Mouse (Mus musculus) adipocyte (in vitro differentiated cells): ENCODE results near the gene Txnrd2.
A peak's percentile ranks its signal among the peaks of the same experiment; 100 is the strongest.

Source experiments
- DNase-seq: peaks from one replicate; pipeline ENCODE4 v3.0.0-alpha.2; 2016; ENCODE audit warnings: low spot score

Txnrd2 gene

GRCm38 (mm10) chr16:18486126-18486525, 59.9 kb downstream of the Txnrd2 start:
- DNase-seq, result no peak

DNA sequence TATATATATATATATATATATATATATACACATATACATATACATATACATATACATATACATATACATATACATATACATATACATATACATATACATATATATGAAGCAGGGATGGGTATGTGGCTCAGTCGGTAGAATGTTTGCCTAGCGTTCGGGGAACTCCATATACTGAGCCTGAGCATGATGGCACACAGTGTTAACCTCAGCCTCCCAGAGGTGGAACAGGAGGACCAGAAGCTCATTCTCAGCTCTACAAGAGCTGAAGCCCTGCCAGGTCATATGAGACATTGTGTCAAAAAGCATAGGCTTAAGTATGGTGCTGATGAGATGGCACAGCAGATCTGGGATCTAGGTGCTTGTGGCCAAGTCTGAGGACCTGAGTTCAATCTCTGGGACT, 64.1 kb downstream of the Txnrd2 start:
- no peak for DNase-seq

DNA sequence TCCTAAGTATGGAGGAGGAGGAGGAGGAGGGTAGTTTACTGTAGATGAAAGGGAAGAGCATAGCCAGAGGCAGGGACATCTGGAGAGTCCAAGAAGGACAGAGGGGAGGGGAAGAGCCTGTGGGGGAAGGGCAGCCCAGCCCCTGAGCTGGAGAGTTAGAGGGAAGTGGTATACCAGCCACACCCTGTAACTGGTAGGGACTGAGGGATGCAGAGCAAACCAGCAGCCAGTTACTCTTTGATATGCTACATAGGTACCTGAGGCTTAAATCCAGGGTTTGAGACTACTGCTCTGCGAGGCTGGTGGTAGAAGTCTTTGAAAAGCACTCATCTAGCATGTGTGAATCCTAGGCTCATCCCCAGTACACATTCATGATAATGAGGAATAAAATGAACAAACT, 64.7 kb downstream of the Txnrd2 start:
- no peak for DNase-seq

GRCm38 (mm10) chr16:18497865-18498515, 71.8 kb downstream of the Txnrd2 start:
- DNase-seq, result no peak

DNA sequence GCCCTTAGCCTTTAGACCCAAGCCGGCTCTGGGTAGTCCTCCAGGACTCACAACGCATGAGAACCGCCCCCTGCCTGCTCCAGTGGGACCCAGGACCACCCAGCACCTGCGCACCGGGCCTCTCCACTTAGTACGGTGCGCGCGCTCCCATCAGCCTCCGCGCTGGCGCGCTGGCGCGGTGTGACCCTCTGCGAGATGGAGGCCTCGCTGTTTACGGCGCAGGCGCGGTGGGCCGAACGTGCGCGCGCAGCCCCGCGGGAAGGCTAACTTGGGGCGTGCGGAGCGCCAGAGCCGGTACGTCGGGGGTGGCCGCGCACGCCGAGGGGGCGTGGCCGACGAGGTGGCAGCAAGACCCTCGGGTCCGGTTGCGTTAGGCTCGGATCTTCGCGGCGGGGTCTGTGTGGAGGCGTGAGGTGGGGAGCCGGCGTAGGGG, 72.4 kb downstream of the Txnrd2 start, which contains the start of the genes Gnb1l and Rtl10:
Gnb1l (plus strand) TSS at position 156 of the 433 bp plus-strand sequence.
Rtl10 (plus strand) TSS at position 344 of the 433 bp plus-strand sequence.
- DNase-seq, result peak; percentile 93

- DNase-seq, result no peak
These were observed 72.8 kb downstream of the Txnrd2 start for GRCm38 (mm10) chr16:18498996-18499395.

GRCm38 (mm10) chr16:18501531-18501930, 75.3 kb downstream of the Txnrd2 start:
- DNase-seq, result no peak

GRCm38 (mm10) chr16:18503566-18504342, 77.6 kb downstream of the Txnrd2 start:
- DNase-seq, result no peak

GRCm38 (mm10) chr16:18506524-18507199, 80.5 kb downstream of the Txnrd2 start:
- DNase-seq, result no peak

DNA sequence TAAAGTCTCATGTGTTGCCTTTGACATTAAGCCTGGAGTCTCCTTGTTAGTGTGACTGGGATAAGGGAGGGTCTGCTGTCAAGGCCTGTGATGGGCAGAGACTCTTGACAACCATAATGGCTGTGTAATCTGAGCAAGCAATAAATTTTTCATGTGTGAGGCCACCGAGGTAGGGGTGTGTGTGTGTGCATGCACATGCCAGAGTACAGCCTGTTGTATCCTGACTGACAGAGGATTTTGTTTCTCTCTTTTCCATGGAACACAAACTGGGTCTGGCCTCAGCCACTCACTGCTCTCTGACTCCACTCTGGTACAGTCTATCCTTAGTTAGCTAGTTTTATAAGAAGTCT, 81.0 kb downstream of the Txnrd2 start:
- no peak for DNase-seq

- no peak for DNase-seq
These were observed 85.6 kb downstream of the Txnrd2 start for GRCm38 (mm10) chr16:18511741-18512140.

GRCm38 (mm10) chr16:18513508-18513907, 87.3 kb downstream of the Txnrd2 start:
- no peak for DNase-seq

- DNase-seq, result no peak
These were observed 91.9 kb downstream of the Txnrd2 start for GRCm38 (mm10) chr16:18518091-18518490.

- no peak for DNase-seq
These were observed 97.5 kb downstream of the Txnrd2 start for GRCm38 (mm10) chr16:18523563-18524245.

DNA sequence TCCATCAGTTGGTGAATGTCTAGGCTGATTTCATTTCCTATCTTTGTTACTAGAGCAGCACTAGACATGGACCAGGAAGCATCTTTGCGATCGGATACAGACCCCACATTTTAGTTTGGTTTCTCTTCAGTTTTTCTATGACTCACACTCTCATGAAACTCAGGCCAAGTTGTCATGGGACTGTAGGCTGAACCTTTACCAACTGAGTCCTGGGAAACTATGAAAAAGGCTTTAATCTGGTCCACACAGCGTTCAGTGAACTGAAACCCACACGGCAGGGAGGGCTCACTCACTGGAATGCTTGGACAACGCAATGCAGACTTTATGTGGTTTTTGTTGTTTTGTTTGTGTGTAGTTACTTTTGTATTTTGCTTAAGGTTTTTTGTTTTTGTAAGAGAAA, 102.5 kb downstream of the Txnrd2 start:
- peak; percentile 79 for DNase-seq
